In the genomic region with DNA sequence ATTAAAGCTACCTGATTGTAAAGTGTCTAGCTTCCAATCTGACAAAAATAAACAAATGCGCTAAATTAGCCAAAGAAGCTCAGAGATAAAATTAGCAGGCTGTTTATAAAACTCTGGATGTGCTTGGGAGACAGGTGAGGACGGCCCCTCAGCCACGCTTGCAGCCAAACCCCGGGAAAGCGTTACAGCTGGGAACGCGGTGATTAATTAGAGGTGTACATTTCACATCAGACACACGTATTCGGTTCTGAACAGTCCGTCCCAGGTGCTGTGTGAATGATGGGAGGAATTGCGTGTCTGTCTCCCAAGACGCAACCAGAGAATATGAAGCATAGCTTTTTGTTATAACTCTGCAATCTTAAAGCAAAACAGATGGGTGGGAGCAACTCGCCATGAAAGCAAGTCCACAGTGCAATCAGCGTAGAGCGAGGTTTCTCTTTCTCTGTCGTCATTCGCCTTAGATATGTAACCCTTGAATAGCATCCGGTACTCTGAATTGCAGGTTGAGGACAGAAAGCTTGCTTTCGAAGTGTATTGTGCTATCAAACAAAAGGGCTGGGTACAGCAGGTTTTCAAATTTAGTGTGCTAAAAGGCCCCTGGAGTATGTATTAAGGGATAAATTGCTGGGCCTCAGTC, we compare ENCODE assay signal across 11 mouse cellular contexts.
DNase-seq lines count a peak whose midpoint lies in the region; ATAC-seq and TF ChIP-seq lines count a peak whose summit lies in the region.
"Had no signal": no experiment of that assay in that cellular context is flagged by ENCODE, and none has a peak within 500 bp of the region (broad histone marks: within the 10 kb centered on the region; RNA-seq: fewer than 3 reads in every experiment).

No protein-coding gene starts in this region.

- no peaks in the 10 kb centered on the region for H3K9me3 ChIP-seq in embryonic facial prominence, embryonic 11.5 days (replicated peaks; ENCODE audit: control insufficient read depth, low read length)
- H3K9me3 ChIP-seq in embryonic facial prominence, embryonic 10.5 days: no peaks in the 10 kb centered on the region
- H3K9me3 ChIP-seq in limb, embryonic 13.5 days: no peaks in the 10 kb centered on the region
- H3K9me3 ChIP-seq: kidney, embryonic 15.5 days had no signal

- H3K4me1 ChIP-seq in embryonic facial prominence, embryonic 11.5 days (ENCODE audit: control insufficient read depth, insufficient read depth, low read length): no peaks in the 10 kb centered on the region
- no peaks in the 10 kb centered on the region for H3K4me1 ChIP-seq in embryonic facial prominence, embryonic 10.5 days
- no peaks in the 10 kb centered on the region for H3K4me1 ChIP-seq in brown adipose tissue, adult 24 weeks (ENCODE audit: control insufficient read depth, insufficient read depth, insufficient read length, low read length)
- H3K4me1 ChIP-seq in limb, embryonic 13.5 days: no peaks in the 10 kb centered on the region
- H3K4me1 ChIP-seq: kidney, embryonic 15.5 days had no signal

- no peaks in the 10 kb centered on the region for H3K27me3 ChIP-seq in embryonic facial prominence, embryonic 11.5 days (ENCODE audit: control insufficient read depth, insufficient read depth, low read length)
- H3K27me3 ChIP-seq in embryonic facial prominence, embryonic 10.5 days (replicated peaks; ENCODE audit: low read depth, poor library complexity, severe bottlenecking): no peaks in the 10 kb centered on the region
- H3K27me3 ChIP-seq in limb, embryonic 13.5 days: no peaks in the 10 kb centered on the region
- H3K27me3 ChIP-seq: kidney, embryonic 15.5 days had no signal

- H3K4me3 ChIP-seq in embryonic facial prominence, embryonic 11.5 days (ENCODE audit: low read depth, low read length): no peak overlapping the region
- H3K4me3 ChIP-seq in embryonic facial prominence, embryonic 10.5 days: no peak overlapping the region
- peak overlapping the region; percentile 29 for H3K4me3 ChIP-seq in left cerebral cortex, adult 2 months
- H3K4me3 ChIP-seq in brown adipose tissue, adult 24 weeks (ENCODE audit: insufficient read depth, low read depth, low read length): peak overlapping the region; percentile 33; the same call in 1 of the 2 replicates
- H3K4me3 ChIP-seq in limb, embryonic 13.5 days: no peak overlapping the region
- H3K4me3 ChIP-seq: kidney, embryonic 15.5 days had no signal

- no peak for ATAC-seq in embryonic facial prominence, embryonic 11.5 days (replicated peaks; ENCODE audit: insufficient number of reproducible peaks, low FRiP score, low TSS enrichment, low read depth)
- ATAC-seq in limb, embryonic 13.5 days (ENCODE audit: low FRiP score, low read depth): no peak

- WGBS in embryonic facial prominence, embryonic 11.5 days: 65% methylated on average over 19 of the region's 19 CpGs
- 81% methylated on average over 19 of the region's 19 CpGs for WGBS in embryonic facial prominence, embryonic 10.5 days
- 58% methylated on average over 19 of the region's 19 CpGs for WGBS in limb, embryonic 13.5 days

- H3K36me3 ChIP-seq in embryonic facial prominence, embryonic 11.5 days (replicated peaks; ENCODE audit: control insufficient read depth, insufficient read depth, low read depth, low read length): no peaks in the 10 kb centered on the region
- no peaks in the 10 kb centered on the region for H3K36me3 ChIP-seq in embryonic facial prominence, embryonic 10.5 days (replicated peaks)
- H3K36me3 ChIP-seq in limb, embryonic 13.5 days: no peaks in the 10 kb centered on the region
- H3K36me3 ChIP-seq: kidney, embryonic 15.5 days had no signal

- TF ChIP-seq CTCF in left cerebral cortex, adult 2 months (IDR thresholded peaks at IDR 0.05): no peak

- intact Hi-C loops in left cerebral cortex, adult 2 months (cut with DNase I): no loop called here
- intact Hi-C loops in left cerebral cortex, postnatal 4 days (cut with DNase I): no loop called here

- no peak overlapping the region for H3K4me2 ChIP-seq in embryonic facial prominence, embryonic 11.5 days (ENCODE audit: low read depth, low read length)
- H3K4me2 ChIP-seq in limb, embryonic 13.5 days (replicated peaks): peak overlapping the region; percentile 40; the same call in 1 of the 2 replicates
- H3K4me2 ChIP-seq: kidney, embryonic 15.5 days had no signal

- DNase-seq in embryonic facial prominence, embryonic 11.5 days (ENCODE audit: low spot score): peak; percentile 42
- DNase-seq in embryonic facial prominence, embryonic 10.5 days (ENCODE audit: low spot score): no peak
- DNase-seq in left cerebral cortex, adult 2 months (ENCODE audit: extremely low spot score in 1 of 2, low spot score in 2 of 2): peak in 1 of 2 experiments; percentile 10
- no peak for DNase-seq in left cerebral cortex, postnatal 4 days
- no peak for DNase-seq in kidney, adult 8-10 months
- no peak for DNase-seq in testis, postnatal 14 days (ENCODE audit: low spot score)
- DNase-seq: cerebellum, postnatal 14 days had no signal

- H3K27ac ChIP-seq in embryonic facial prominence, embryonic 11.5 days (replicated peaks; ENCODE audit: low read depth, low read length): no peak overlapping the region
- no peak overlapping the region for H3K27ac ChIP-seq in embryonic facial prominence, embryonic 10.5 days (replicated peaks)
- no peak overlapping the region for H3K27ac ChIP-seq in left cerebral cortex, adult 2 months
- no peak overlapping the region for H3K27ac ChIP-seq in brown adipose tissue, adult 24 weeks (replicated peaks; ENCODE audit: low read depth, low read length)
- H3K27ac ChIP-seq in limb, embryonic 13.5 days: no peak overlapping the region
- H3K27ac ChIP-seq: kidney, embryonic 15.5 days; macrophage had no signal

- no peak overlapping the region for H3K9ac ChIP-seq in embryonic facial prominence, embryonic 11.5 days (replicated peaks; ENCODE audit: low read length)
- H3K9ac ChIP-seq in limb, embryonic 13.5 days: no peak overlapping the region
- H3K9ac ChIP-seq: kidney, embryonic 15.5 days had no signal

Comparison
In these comparisons a context has a peak if more than half of its experiments do, and no peak if none do; other contexts are left out.
1. H3K4me3 ChIP-seq: peak in left cerebral cortex, adult 2 months (single experiment) and brown adipose tissue, adult 24 weeks (single experiment); none in embryonic facial prominence, embryonic 11.5 days (single experiment), embryonic facial prominence, embryonic 10.5 days (single experiment) and limb, embryonic 13.5 days (single experiment).